Comparison of ENCODE assay signal across 29 mouse cellular contexts in the genomic region with DNA sequence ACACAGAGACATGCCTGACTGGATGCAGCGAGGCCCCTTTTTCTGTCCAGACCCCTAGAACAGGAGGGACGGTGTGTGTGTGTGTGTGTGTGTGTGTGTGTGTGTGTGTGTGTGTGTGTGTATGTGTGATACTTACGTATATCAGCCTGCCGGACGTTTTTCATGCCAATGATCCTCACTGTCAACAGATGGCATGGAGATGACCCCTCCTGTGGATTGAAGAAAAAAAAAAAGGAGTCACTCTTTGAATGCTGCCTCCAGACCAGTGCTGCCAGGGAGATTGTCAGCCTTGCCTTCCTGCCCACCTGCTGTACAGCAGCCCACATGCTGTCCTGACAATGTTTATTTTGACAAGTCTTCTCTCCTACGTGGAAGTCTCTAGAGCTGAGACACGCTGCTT. TPM values are rescaled to one million over a fixed set of nuclear protein-coding genes. Genes with fewer than 3 reads are reported as not detected.
DNase-seq lines count a peak whose midpoint lies in the region; ATAC-seq and TF ChIP-seq lines count a peak whose summit lies in the region.
"Had no signal": no experiment of that assay in that cellular context is flagged by ENCODE, and none has a peak within 500 bp of the region (broad histone marks: within the 10 kb centered on the region; RNA-seq: fewer than 3 reads in every experiment).

No protein-coding gene starts in this region.

- DNase-seq in midbrain, postnatal 0 days (ENCODE audit: low spot score), result peak; percentile 6
- DNase-seq in midbrain, embryonic 11.5 days (ENCODE audit: low spot score, missing footprints), result no peak
- DNase-seq in cerebellum, adult 11-12 months, result peak; percentile 74
- DNase-seq in cerebellum, adult 9-11 months, result peak; percentile 77
- no peak for DNase-seq in thymus, postnatal 10 days (ENCODE audit: low spot score in 2 of 2)
- DNase-seq: adrenal gland, adult 2 months; gastrocnemius, postnatal 14 days; heart, adult 18-20 months; heart, postnatal 14 days; kidney, adult 11 months; kidney, postnatal 4 days; layer of hippocampus, adult 9-11 months; lung, postnatal 36 days; right cerebral cortex, postnatal 25 days; spleen, adult 18-20 months; thymus, postnatal 14 days had no signal

- H3K27me3 ChIP-seq in midbrain, postnatal 0 days (ENCODE audit: insufficient read depth, low read length), result no peaks in the 10 kb centered on the region
- no peaks in the 10 kb centered on the region for H3K27me3 ChIP-seq in midbrain, embryonic 11.5 days (ENCODE audit: control insufficient read depth, insufficient read depth, low read length)
- H3K27me3 ChIP-seq in midbrain, embryonic 15.5 days (replicated peaks), result no peaks in the 10 kb centered on the region
- H3K27me3 ChIP-seq: embryonic facial prominence, embryonic 13.5 days; forebrain, embryonic 13.5 days; heart, embryonic 13.5 days; kidney, embryonic 15.5 days; limb, embryonic 15.5 days; liver, embryonic 15.5 days; lung, embryonic 15.5 days had no signal

- no peak overlapping the region for H3K4me3 ChIP-seq in midbrain, postnatal 0 days (ENCODE audit: low read depth, low read length)
- no peak overlapping the region for H3K4me3 ChIP-seq in midbrain, embryonic 11.5 days (ENCODE audit: low read depth, low read length)
- no peak overlapping the region for H3K4me3 ChIP-seq in midbrain, embryonic 15.5 days
- H3K4me3 ChIP-seq: embryonic facial prominence, embryonic 13.5 days; erythroblast, embryonic 14.5 days; forebrain, embryonic 13.5 days; heart, embryonic 13.5 days; kidney, embryonic 15.5 days; limb, embryonic 15.5 days; liver, embryonic 15.5 days; lung, embryonic 15.5 days; midbrain, embryonic 10.5 days had no signal

- WGBS in midbrain, postnatal 0 days, result 58% methylated on average over 7 of the region's 7 CpGs
- 88% methylated on average over 7 of the region's 7 CpGs for WGBS in midbrain, embryonic 11.5 days
- 62% methylated on average over 6 of the region's 7 CpGs for WGBS in midbrain, embryonic 15.5 days

- peaks cover 9% of the 10 kb centered on the region; the same call in 1 of the 2 replicates for H3K9me3 ChIP-seq in midbrain, postnatal 0 days (ENCODE audit: low read length)
- H3K9me3 ChIP-seq in midbrain, embryonic 11.5 days (ENCODE audit: control insufficient read depth, low read length), result no peaks in the 10 kb centered on the region
- no peaks in the 10 kb centered on the region for H3K9me3 ChIP-seq in midbrain, embryonic 15.5 days
- H3K9me3 ChIP-seq: embryonic facial prominence, embryonic 13.5 days; forebrain, embryonic 13.5 days; kidney, embryonic 15.5 days; limb, embryonic 15.5 days; liver, embryonic 15.5 days; lung, embryonic 15.5 days; midbrain, embryonic 10.5 days had no signal

- H3K9ac ChIP-seq in midbrain, postnatal 0 days (replicated peaks; ENCODE audit: low read length, poor library complexity, severe bottlenecking), result no peak overlapping the region
- no peak overlapping the region for H3K9ac ChIP-seq in midbrain, embryonic 11.5 days (ENCODE audit: low read length)
- H3K9ac ChIP-seq in midbrain, embryonic 15.5 days, result no peak overlapping the region
- H3K9ac ChIP-seq: embryonic facial prominence, embryonic 13.5 days; forebrain, embryonic 13.5 days; heart, embryonic 13.5 days; kidney, embryonic 15.5 days; limb, embryonic 15.5 days; liver, embryonic 15.5 days; lung, embryonic 15.5 days had no signal

- no peak overlapping the region for H3K27ac ChIP-seq in midbrain, postnatal 0 days (ENCODE audit: low read depth, low read length)
- H3K27ac ChIP-seq in midbrain, embryonic 11.5 days (ENCODE audit: low read depth, low read length), result no peak overlapping the region
- no peak overlapping the region for H3K27ac ChIP-seq in midbrain, embryonic 15.5 days
- H3K27ac ChIP-seq: embryonic facial prominence, embryonic 13.5 days; forebrain, embryonic 13.5 days; heart, embryonic 13.5 days; kidney, embryonic 15.5 days; limb, embryonic 15.5 days; liver, embryonic 15.5 days; lung, embryonic 15.5 days; midbrain, embryonic 10.5 days had no signal

- no peak overlapping the region for H3K4me2 ChIP-seq in midbrain, postnatal 0 days (ENCODE audit: low read depth, low read length, poor library complexity, severe bottlenecking)
- H3K4me2 ChIP-seq in midbrain, embryonic 11.5 days, result no peak overlapping the region
- no peak overlapping the region for H3K4me2 ChIP-seq in midbrain, embryonic 15.5 days
- H3K4me2 ChIP-seq: embryonic facial prominence, embryonic 13.5 days; forebrain, embryonic 13.5 days; heart, embryonic 13.5 days; kidney, embryonic 15.5 days; limb, embryonic 15.5 days; liver, embryonic 15.5 days; lung, embryonic 15.5 days had no signal

- peaks cover 4% of the 10 kb centered on the region; the same call in 1 of the 2 replicates for H3K36me3 ChIP-seq in midbrain, postnatal 0 days (ENCODE audit: insufficient read depth, low read length)
- H3K36me3 ChIP-seq in midbrain, embryonic 11.5 days (ENCODE audit: control insufficient read depth, insufficient read depth, low read length), result no peaks in the 10 kb centered on the region
- no peaks in the 10 kb centered on the region for H3K36me3 ChIP-seq in midbrain, embryonic 15.5 days (replicated peaks)
- H3K36me3 ChIP-seq: embryonic facial prominence, embryonic 13.5 days; heart, embryonic 13.5 days; kidney, embryonic 15.5 days; limb, embryonic 15.5 days; liver, embryonic 15.5 days; lung, embryonic 15.5 days; midbrain, embryonic 10.5 days had no signal

- no peaks in the 10 kb centered on the region for H3K4me1 ChIP-seq in midbrain, postnatal 0 days (ENCODE audit: insufficient read depth, low read length)
- H3K4me1 ChIP-seq in midbrain, embryonic 11.5 days (ENCODE audit: control insufficient read depth, insufficient read depth, low read length), result no peaks in the 10 kb centered on the region
- no peaks in the 10 kb centered on the region for H3K4me1 ChIP-seq in midbrain, embryonic 15.5 days
- H3K4me1 ChIP-seq: embryonic facial prominence, embryonic 13.5 days; forebrain, embryonic 13.5 days; kidney, embryonic 15.5 days; liver, embryonic 15.5 days; lung, embryonic 15.5 days; midbrain, embryonic 10.5 days had no signal

- TF ChIP-seq CTCF in midbrain, postnatal 0 days (IDR thresholded peaks at IDR 0.05), result no peak

- ATAC-seq in midbrain, postnatal 0 days (ENCODE audit: low FRiP score), result no peak
- ATAC-seq in midbrain, embryonic 11.5 days (ENCODE audit: low FRiP score), result no peak
- no peak for ATAC-seq in megakaryocyte-erythroid progenitor cell, adult 5-6 weeks (replicated peaks; ENCODE audit: low FRiP score, low TSS enrichment, poor library complexity, severe bottlenecking)
- ATAC-seq in midbrain, embryonic 15.5 days (replicated peaks), result no peak
- ATAC-seq: forebrain, embryonic 13.5 days had no signal

RNA-seq across cellular contexts. Expression of a gene that starts 45.1 kb away (rescaled TPM):
- 18.5 and 20.0 TPM in 2 replicates for total RNA-seq in midbrain, postnatal 0 days (2014; rRNA removed)
- polyA plus RNA-seq in midbrain, postnatal 0 days (2015; fragmentation: Nextera tagmentation; extraction: Ambion mirVana), result 10.3 and 10.4 TPM in 2 replicates
- polyA plus RNA-seq in midbrain, embryonic 11.5 days (2014; fragmentation: Nextera tagmentation; extraction: Ambion mirVana), result 0.04 and 0.06 TPM in 2 replicates
- total RNA-seq in megakaryocyte-erythroid progenitor cell, adult 5-6 weeks (2014; fragmentation: Nextera tagmentation), result not detected in 2 replicates
- not detected in 2 replicates for total RNA-seq in megakaryocyte-erythroid progenitor cell, adult 5-6 weeks (2017)
- 5.1 and 5.3 TPM in 2 replicates for polyA plus RNA-seq in midbrain, embryonic 15.5 days (2015; fragmentation: Nextera tagmentation; extraction: Ambion mirVana)
- total RNA-seq: MEL had no signal
- polyA plus RNA-seq: C2C12; erythroblast, embryonic 14.5 days; liver, embryonic 15.5 days had no signal

RNA-seq across cellular contexts. Expression of a gene that starts 45.7 kb away (rescaled TPM):
- total RNA-seq in midbrain, postnatal 0 days (2014; rRNA removed), result 6.5 and 9.5 TPM in 2 replicates
- 16.2 and 19.7 TPM in 2 replicates for polyA plus RNA-seq in midbrain, postnatal 0 days (2015; fragmentation: Nextera tagmentation; extraction: Ambion mirVana)
- 10.2 and 17.2 TPM in 2 replicates for polyA plus RNA-seq in midbrain, embryonic 11.5 days (2014; fragmentation: Nextera tagmentation; extraction: Ambion mirVana)
- total RNA-seq in megakaryocyte-erythroid progenitor cell, adult 5-6 weeks (2014; fragmentation: Nextera tagmentation), result 17.8 and 17.9 TPM in 2 replicates
- 19.1 and 25.7 TPM in 2 replicates for total RNA-seq in megakaryocyte-erythroid progenitor cell, adult 5-6 weeks (2017)
- polyA plus RNA-seq in midbrain, embryonic 15.5 days (2015; fragmentation: Nextera tagmentation; extraction: Ambion mirVana), result 17.9 and 20.4 TPM in 2 replicates

Comparison
In these comparisons a context has a peak if more than half of its experiments do, and no peak if none do; other contexts are left out.
1. DNase-seq: peak in midbrain, postnatal 0 days (single experiment), cerebellum, adult 11-12 months (single experiment) and cerebellum, adult 9-11 months (single experiment); none in midbrain, embryonic 11.5 days (single experiment) and thymus, postnatal 10 days (0 of 2).